Mouse (Mus musculus) 416B (cell line): ENCODE measurements at regions not wholly inside any gene's neighbourhood (a gene's known extent, or its start where the extent isn't known, plus 50 kb on each side); places are given as distances from the start of the nearest gene placed in this dataset.
A peak's percentile ranks its signal among the peaks of the same experiment; 100 is the strongest.

ENCODE experiments used
- DNase-seq: peaks from one replicate; pipeline ENCODE4 v3.0.0; 2011; ENCODE audit warnings: low read depth

- no peak for DNase-seq
Measured at GRCm38 (mm10) chr11:79764026-79764425, 173.0 kb downstream of the Rab11fip4 start.

- no peak for DNase-seq
Measured at GRCm38 (mm10) chr11:79762654-79763053, 171.6 kb downstream of the Rab11fip4 start.

- peak; percentile 58 for DNase-seq
Measured at GRCm38 (mm10) chr11:79762027-79762426, 171.0 kb downstream of the Rab11fip4 start.

- no peak for DNase-seq
Measured at GRCm38 (mm10) chr11:79760533-79760932, 169.5 kb downstream of the Rab11fip4 start.

- DNase-seq, result no peak
Measured at GRCm38 (mm10) chr11:79758281-79758680, 167.3 kb downstream of the Rab11fip4 start.

GRCm38 (mm10) chr11:79757513-79758071, 166.6 kb downstream of the Rab11fip4 start:
- DNase-seq, result no peak

GRCm38 (mm10) chr11:79756305-79756846, 165.4 kb downstream of the Rab11fip4 start:
- no peak for DNase-seq

GRCm38 (mm10) chr11:79753491-79753890, 162.5 kb downstream of the Rab11fip4 start:
- DNase-seq, result no peak

GRCm38 (mm10) chr11:79752717-79753480, 161.9 kb downstream of the Rab11fip4 start:
- no peak for DNase-seq

- no peak for DNase-seq
Measured at GRCm38 (mm10) chr11:79751751-79752716, 161.0 kb downstream of the Rab11fip4 start.

GRCm38 (mm10) chr11:79750943-79751342, 159.9 kb downstream of the Rab11fip4 start:
- peak; percentile 21 for DNase-seq

GRCm38 (mm10) chr11:79749755-79750434, 158.9 kb downstream of the Rab11fip4 start:
- DNase-seq, result peak; percentile 34

GRCm38 (mm10) chr11:79749141-79749540, 158.1 kb downstream of the Rab11fip4 start:
- DNase-seq, result no peak

- DNase-seq, result no peak
Measured at GRCm38 (mm10) chr11:79748606-79749125, 157.7 kb downstream of the Rab11fip4 start.

GRCm38 (mm10) chr11:79747801-79748200, 156.8 kb downstream of the Rab11fip4 start:
- DNase-seq, result no peak
